8 mouse cellular contexts compared by ENCODE assay signal in genomic region chr4:151861806-151862739, GRCm38 (mm10). TPM values are rescaled to one million over a fixed set of nuclear protein-coding genes. Genes with fewer than 3 reads are reported as not detected.
DNase-seq lines count a peak whose midpoint lies in the region; ATAC-seq and TF ChIP-seq lines count a peak whose summit lies in the region.

Camta1 (minus strand) TSS chr4:151861876.

- peak within 1 kb of the TSS; percentile 95 for H3K4me2 ChIP-seq in forebrain, embryonic 15.5 days (replicated peaks)

- TF ChIP-seq CTCF in lung, adult 2 months (IDR thresholded peaks at IDR 0.05; ENCODE audit: insufficient read depth, low read length), result no peak

- peak; percentile 56; the same call in 1 of the 2 replicates for TF ChIP-seq POLR2A in lung, adult 2 months (IDR thresholded peaks at IDR 0.05; ENCODE audit: borderline replicate concordance, extremely low read depth, low read depth, low read length)

- H3K9ac ChIP-seq in ES-E14 (ENCODE audit: insufficient read depth, low read depth, low read length, poor library complexity, severe bottlenecking), result peak within 1 kb of the TSS; percentile 96
- H3K9ac ChIP-seq in forebrain, embryonic 15.5 days (replicated peaks), result peak within 1 kb of the TSS; percentile 70

- peak within 1 kb of the TSS; percentile 92 for H3K27ac ChIP-seq in ES-E14 (ENCODE audit: insufficient read depth, low read depth, low read length, poor library complexity, severe bottlenecking)
- H3K27ac ChIP-seq in forebrain, embryonic 15.5 days (replicated peaks), result peak within 1 kb of the TSS; percentile 92

- peak; percentile 99 for DNase-seq in ES-E14 (ENCODE audit: low read depth, low spot score)
- DNase-seq in cerebellum, adult 11-12 months, result peak; percentile 100
- DNase-seq in heart, postnatal 25 days (ENCODE audit: low spot score), result peak; percentile 100
- peak; percentile 99 to 100 for DNase-seq in layer of hippocampus, adult 18-20 months (ENCODE audit: low spot score in 2 of 2)
- peak; percentile 100 for DNase-seq in lung, adult 2 months
- DNase-seq in thymus, adult 18-20 months, result peak; percentile 98 to 99

- H3K27me3 ChIP-seq in forebrain, embryonic 15.5 days, result no peaks in the 10 kb centered on the region; the same call in 1 of the 2 replicates

- under 1% methylated on average over 85 of the region's 85 CpGs for WGBS in forebrain, embryonic 15.5 days
- under 1% methylated on average over 85 of the region's 85 CpGs for WGBS in lung, adult 2 months

- H3K4me1 ChIP-seq in ES-E14 (ENCODE audit: control insufficient read depth in 2 of 2, insufficient read depth in 2 of 2, low read length in 2 of 2, poor library complexity in 1 of 2), result peaks cover 3 to 4% of the 10 kb centered on the region in 2 experiments; a peak in 2 of 4 replicates
- peaks cover 22% of the 10 kb centered on the region for H3K4me1 ChIP-seq in forebrain, embryonic 15.5 days
- H3K4me1 ChIP-seq in lung, adult 2 months (ENCODE audit: control insufficient read depth, insufficient read depth, low read length), result peaks cover 13% of the 10 kb centered on the region

- H3K36me3 ChIP-seq in ES-E14 (ENCODE audit: control insufficient read depth, insufficient read depth, low read length, poor library complexity, severe bottlenecking), result peaks cover 3% of the 10 kb centered on the region; the same call in 1 of the 2 replicates
- H3K36me3 ChIP-seq in forebrain, embryonic 15.5 days, result no peaks in the 10 kb centered on the region

- in situ Hi-C loops in ES-E14 (cut with MboI; ENCODE audit: low sequenced_read_pairs in 2 of 2, unreplicated experiment in 2 of 2), result no loop called here

- no peaks in the 10 kb centered on the region for H3K9me3 ChIP-seq in ES-E14 (ENCODE audit: control insufficient read depth, insufficient read depth, low read depth, low read length)
- H3K9me3 ChIP-seq in forebrain, embryonic 15.5 days, result no peaks in the 10 kb centered on the region

- peak within 1 kb of the TSS; percentile 92 to 99 for H3K4me3 ChIP-seq in ES-E14 (ENCODE audit: insufficient read depth in 1 of 2, low read depth in 1 of 2, low read length in 2 of 2, poor library complexity in 1 of 2, severe bottlenecking in 1 of 2)
- H3K4me3 ChIP-seq in forebrain, embryonic 15.5 days, result peak within 1 kb of the TSS; percentile 86
- peak within 1 kb of the TSS; percentile 90 for H3K4me3 ChIP-seq in lung, adult 2 months (replicated peaks; ENCODE audit: extremely low read depth, low read depth, low read length)

- intact Hi-C loops in heart, postnatal 25 days (cut with DNase I), result loop anchor here (5.0 kb wide), 1 partner anchor 70 kb away; the partner anchor contains the start of gene Dnajc11

- ATAC-seq in forebrain, embryonic 15.5 days (replicated peaks), result peak; percentile 98
- ATAC-seq in neutrophil, adult 5-6 weeks (ENCODE audit: extremely low read depth, insufficient number of reproducible peaks, low FRiP score, poor library complexity, severe bottlenecking), result peak; percentile 85

TF ChIP-seq in ES-E14, 5 proteins besides CTCF, POLR2A, EP300 and RAD21:
- peak; percentile 49 for TF ChIP-seq HCFC1 (IDR thresholded peaks at IDR 0.05; ENCODE audit: borderline replicate concordance, insufficient read depth, low read length)
- TF ChIP-seq ZC3H11A (IDR thresholded peaks at IDR 0.05; ENCODE audit: borderline replicate concordance, low read depth, low read length), result no peak
- TF ChIP-seq MAFK (IDR thresholded peaks at IDR 0.05; ENCODE audit: insufficient read depth, low read depth, low read length), result no peak
- no peak for TF ChIP-seq ZNF384 (IDR thresholded peaks at IDR 0.05; ENCODE audit: low read depth, low read length)
- TF ChIP-seq CHD2 (IDR thresholded peaks at IDR 0.05; ENCODE audit: low read depth, low read length), result peak; percentile 91

RNA-seq across cellular contexts. Expression of gene Camta1, which starts in this region (rescaled TPM):
- 9.3 and 15.5 TPM in 2 replicates for total RNA-seq in ES-E14 (2012; rRNA removed)
- polyA plus RNA-seq in forebrain, embryonic 15.5 days (2015; fragmentation: Nextera tagmentation; extraction: Ambion mirVana), result 130 and 141 TPM in 2 replicates
- 100 to 1,000 TPM; 234 to 244 TPM for total RNA-seq in heart, postnatal 25 days (2021)
- total RNA-seq in layer of hippocampus, adult 18-20 months (2021), result 100 to 1,000 TPM; 279 to 302 TPM
- 8.4 and 10.4 TPM in 2 replicates for polyA plus RNA-seq in lung, adult 2 months (2012; rRNA removed)
- 7.4 and 15.6 TPM in 2 replicates for total RNA-seq in neutrophil, adult 5-6 weeks (2017)

Comparison
In these comparisons a context has a peak if more than half of its experiments do, and no peak if none do; other contexts are left out.
1. Peak in every context shown above with its lines: DNase-seq, ATAC-seq, H3K4me3 ChIP-seq and H3K27ac ChIP-seq.
2. RNA of gene Camta1 (total RNA-seq): 279 to 302 TPM in layer of hippocampus, adult 18-20 months and 234 to 244 TPM in heart, postnatal 25 days; 9.3 to 15.5 TPM in ES-E14 and 7.4 to 15.6 TPM in neutrophil, adult 5-6 weeks; every median in the first group is over 10 times any median in the second.
3. RNA of gene Camta1 (polyA plus RNA-seq): 130 to 141 TPM in forebrain, embryonic 15.5 days; 8.4 to 10.4 TPM in lung, adult 2 months; every median in the first group is over 10 times any median in the second.